Mouse (Mus musculus) spleen, adult 18-20 months (tissue): ENCODE results near the gene Gmppb.

ENCODE experiments used
- DNase-seq, 2 experiments: peaks; one replicate each; pipeline ENCODE4 v3.0.0; 2022; ENCODE audit warnings: mixed read lengths in 2 of 2

Gmppb gene

GRCm38 (mm10) chr9:108051931-108052220 lies 2.8 kb downstream of the Gmppb start:
- no peak for DNase-seq

- DNase-seq = no peak
These were observed 3.4 kb downstream of the Gmppb start for GRCm38 (mm10) chr9:108052411-108052810.

- peak; percentile 90 to 96 for DNase-seq
These were observed 4.0 kb downstream of the Gmppb start, which contains the start of gene Amigo3 for GRCm38 (mm10) chr9:108052885-108053664. Gene Amigo3 (plus strand): TSS chr9:108053159.

GRCm38 (mm10) chr9:108053665-108054225 lies 4.7 kb downstream of the Gmppb start:
- DNase-seq = no peak

- no peak for DNase-seq
These were observed 5.4 kb downstream of the Gmppb start for GRCm38 (mm10) chr9:108054331-108055040.

GRCm38 (mm10) chr9:108055061-108055460 lies 6.0 kb downstream of the Gmppb start:
- DNase-seq = no peak

GRCm38 (mm10) chr9:108055661-108056237 lies 6.7 kb downstream of the Gmppb start:
- DNase-seq = no peak

- DNase-seq = no peak
These were observed 7.6 kb downstream of the Gmppb start for GRCm38 (mm10) chr9:108056361-108057261.

- DNase-seq = no peak
These were observed 8.2 kb downstream of the Gmppb start for GRCm38 (mm10) chr9:108057262-108057562.

GRCm38 (mm10) chr9:108058291-108058690 lies 9.2 kb downstream of the Gmppb start:
- DNase-seq = no peak

- no peak for DNase-seq
These were observed 13.1 kb downstream of the Gmppb start for GRCm38 (mm10) chr9:108062142-108062541.

GRCm38 (mm10) chr9:108063361-108063760 lies 14.3 kb downstream of the Gmppb start:
- DNase-seq = no peak

- DNase-seq = peak in 1 of 2 experiments; percentile 47
These were observed 16.5 kb downstream of the Gmppb start for GRCm38 (mm10) chr9:108065491-108066011.

- DNase-seq = no peak
These were observed 18.2 kb downstream of the Gmppb start for GRCm38 (mm10) chr9:108067199-108067598.

GRCm38 (mm10) chr9:108067900-108068299 lies 18.9 kb downstream of the Gmppb start:
- peak; percentile 47 to 77 for DNase-seq

GRCm38 (mm10) chr9:108069007-108069406 lies 20.0 kb downstream of the Gmppb start:
- DNase-seq = no peak

GRCm38 (mm10) chr9:108069529-108069928 lies 20.5 kb downstream of the Gmppb start:
- no peak for DNase-seq

GRCm38 (mm10) chr9:108071801-108072200 lies 22.8 kb downstream of the Gmppb start:
- DNase-seq = no peak

- no peak for DNase-seq
These were observed 23.5 kb downstream of the Gmppb start for GRCm38 (mm10) chr9:108072481-108072924.

- DNase-seq = no peak
These were observed 24.3 kb downstream of the Gmppb start for GRCm38 (mm10) chr9:108073141-108073930.

GRCm38 (mm10) chr9:108080168-108080567 lies 31.1 kb downstream of the Gmppb start, which contains the start of gene Mst1:
Gene Mst1 (plus strand): TSS chr9:108080436.
- no peak for DNase-seq
